Mouse (Mus musculus) urinary bladder, adult 18-20 months (tissue): Measurements from ENCODE around the gene Smpdl3b.

Experiments used
- DNase-seq, 2 experiments: peaks; one replicate each; pipeline ENCODE4 v3.0.0; 2022; ENCODE audit warnings: low spot score in 2 of 2, mixed read lengths in 2 of 2

Smpdl3b gene

DNA sequence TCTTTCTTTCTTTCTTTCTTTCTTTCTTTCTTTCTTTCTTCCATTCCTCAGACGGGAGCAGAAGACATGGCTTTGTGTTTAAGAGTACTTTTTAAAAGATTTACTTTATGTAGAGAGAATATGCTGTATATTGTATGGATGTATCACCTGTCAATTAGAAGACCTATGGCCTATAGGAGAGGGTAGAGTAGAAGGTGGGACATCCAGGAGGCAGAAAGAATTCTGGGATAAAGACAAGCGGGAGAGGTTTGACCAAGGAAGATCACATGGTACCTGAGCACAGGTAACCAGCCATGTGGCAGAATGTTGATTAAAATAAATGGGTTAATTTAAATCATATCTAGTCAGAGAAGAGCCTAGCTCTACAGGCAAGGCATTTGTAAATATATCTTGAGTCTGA is 22.3 kb downstream of the Smpdl3b start:
- DNase-seq = no peak

GRCm38 (mm10) chr4:132733071-132733770 is 23.8 kb downstream of the Smpdl3b start:
- no peak for DNase-seq

DNA sequence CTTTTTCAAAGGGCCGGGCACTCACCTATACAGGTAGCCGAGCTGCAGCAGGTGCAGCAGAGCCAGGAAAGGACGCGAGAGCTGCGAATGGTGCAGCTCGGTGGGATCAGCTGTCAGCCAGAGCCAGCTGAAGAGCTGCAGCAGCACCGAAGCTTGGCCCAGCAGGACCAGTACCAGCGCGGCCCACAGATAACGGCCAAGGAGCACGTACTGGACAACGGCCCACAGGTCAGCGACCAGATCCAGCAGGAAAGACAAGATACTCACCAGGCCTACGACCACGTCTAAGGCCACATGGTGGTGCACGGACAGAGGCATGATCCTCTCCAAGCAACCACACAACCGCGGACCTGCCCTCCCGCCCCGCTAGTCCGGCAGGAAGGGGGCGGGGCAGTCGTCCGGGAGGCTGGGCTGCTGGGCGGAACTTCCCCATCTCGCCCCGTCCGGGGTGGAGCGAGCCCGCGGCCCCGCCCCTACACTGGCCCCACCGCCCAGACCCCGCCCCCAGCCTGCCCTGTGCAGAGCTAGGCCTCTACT is 24.8 kb downstream of the Smpdl3b start, which contains the start of gene Xkr8:
TSS of gene Xkr8 (minus strand) at position 399 of the 537 bp plus-strand sequence.
- DNase-seq = peak; percentile 81 to 83

DNA sequence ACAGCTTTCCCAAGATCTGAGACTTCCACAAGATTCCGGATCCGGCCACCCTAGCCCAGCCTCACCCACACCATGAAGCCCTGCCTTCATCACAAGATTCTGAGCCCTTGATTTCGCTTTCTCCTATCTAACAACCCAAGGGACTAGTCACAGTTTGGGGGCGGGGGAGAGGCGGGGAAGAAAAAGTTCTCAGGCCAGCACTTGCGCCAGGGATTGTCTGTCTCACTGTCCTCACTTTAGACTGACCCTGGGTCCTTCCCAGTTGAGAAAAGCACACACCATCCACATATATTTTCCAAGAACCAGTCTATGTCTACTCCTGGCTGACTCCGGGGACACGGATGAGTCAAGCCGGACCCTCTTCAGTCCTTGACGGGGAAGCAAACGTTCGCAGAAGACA is 25.4 kb downstream of the Smpdl3b start:
- DNase-seq = no peak

- DNase-seq = no peak
Observed at GRCm38 (mm10) chr4:132728233-132728632, 28.8 kb downstream of the Smpdl3b start.

DNA sequence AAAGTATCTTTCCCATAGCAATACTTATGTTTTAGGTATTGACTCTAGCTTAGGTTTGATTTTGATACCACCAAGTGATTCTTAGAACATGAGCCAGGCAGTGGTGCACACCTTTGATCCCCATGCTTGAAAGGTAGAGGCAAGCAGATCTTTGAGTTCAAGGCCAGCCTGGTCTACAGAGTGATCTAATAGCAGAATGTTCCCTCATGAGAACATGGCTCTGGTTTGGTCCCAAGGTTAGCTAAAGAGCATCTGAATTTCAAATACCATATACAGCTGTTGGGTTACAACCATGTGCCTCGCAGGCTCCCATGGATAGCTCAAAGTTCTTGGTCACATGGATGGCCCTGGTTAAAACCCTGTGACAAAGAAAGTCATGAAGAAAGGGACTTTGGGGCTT is 38.8 kb downstream of the Smpdl3b start:
- no peak for DNase-seq

- no peak for DNase-seq
Observed at GRCm38 (mm10) chr4:132713181-132713580, 43.9 kb downstream of the Smpdl3b start.

- no peak for DNase-seq
Observed at GRCm38 (mm10) chr4:132706885-132707284, 50.2 kb downstream of the Smpdl3b start.

DNA sequence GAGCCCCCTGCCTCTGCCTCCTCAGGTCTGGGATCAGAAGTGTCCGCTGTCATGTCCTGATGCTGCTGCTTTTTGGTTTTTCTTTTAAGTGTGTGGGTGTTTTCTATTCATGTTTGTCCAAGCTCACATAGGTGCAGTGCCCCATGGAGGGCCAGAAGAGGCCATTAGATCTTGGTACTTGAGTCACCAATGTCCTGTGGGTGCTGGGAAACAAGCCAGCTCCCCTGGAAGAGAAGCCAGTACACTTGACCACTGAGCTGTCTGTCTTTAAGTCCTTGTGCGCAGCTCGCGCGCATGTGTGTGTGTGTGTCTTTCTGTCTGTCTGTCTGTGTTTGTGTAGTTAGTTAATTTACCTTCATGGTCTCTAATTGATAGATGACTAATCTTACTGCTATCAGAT is 55.0 kb downstream of the Smpdl3b start:
- DNase-seq = no peak

GRCm38 (mm10) chr4:132693366-132693765 is 63.7 kb downstream of the Smpdl3b start:
- no peak for DNase-seq

DNA sequence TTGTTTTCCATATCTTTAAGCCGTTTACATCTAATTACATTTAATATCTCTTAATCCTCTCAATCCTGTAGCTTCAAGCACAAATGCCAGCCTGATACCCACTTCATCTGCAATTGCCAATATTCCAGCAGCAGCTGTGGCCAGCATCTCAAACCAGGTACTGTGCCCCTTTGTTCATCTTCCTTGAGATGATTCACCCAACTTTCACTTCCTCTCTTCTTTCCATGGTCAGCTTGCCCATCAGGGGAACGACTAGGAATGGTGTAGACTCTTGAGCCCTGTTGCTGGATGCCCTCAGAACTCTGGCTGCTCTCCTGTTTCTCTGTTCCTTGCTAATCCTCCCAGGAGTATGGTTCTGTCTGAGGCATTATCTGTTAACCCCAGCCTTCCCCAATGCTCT is 67.4 kb downstream of the Smpdl3b start:
- DNase-seq = no peak
